ENCODE assay signal across 13 mouse cellular contexts in the genomic region with DNA sequence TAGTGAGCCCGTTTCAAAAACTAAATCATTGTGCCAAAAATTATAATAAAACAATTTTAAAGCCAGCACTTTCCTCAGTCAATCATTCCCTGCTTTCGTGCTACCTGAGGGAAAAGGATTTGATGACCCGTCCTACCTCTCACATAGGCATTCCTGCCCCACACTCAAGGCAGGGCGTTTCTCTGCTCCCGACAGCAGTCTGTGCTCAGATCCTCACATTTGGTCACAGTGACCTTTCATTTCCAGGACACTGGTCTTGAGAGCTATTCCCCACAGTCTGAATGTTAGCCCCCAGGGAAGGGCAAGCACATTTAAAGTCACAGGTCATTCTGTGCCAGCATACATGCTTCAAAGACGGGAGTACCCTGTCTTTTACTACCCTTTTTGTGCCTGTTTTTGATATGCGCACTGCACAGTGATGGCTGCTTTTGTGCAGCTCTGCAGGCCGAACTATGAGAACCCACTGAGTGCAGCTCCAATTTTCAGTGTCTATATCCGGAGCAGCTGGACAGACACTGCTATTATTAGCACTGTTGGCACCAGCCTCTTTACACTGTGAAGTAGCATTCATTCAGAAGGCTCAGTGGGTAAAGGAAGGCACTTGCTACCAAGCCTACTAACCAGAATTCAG. TPM values are rescaled to one million over a fixed set of nuclear protein-coding genes. Genes with fewer than 3 reads are reported as not detected.
A peak's percentile ranks its signal among the peaks of the same experiment; 100 is the strongest.
DNase-seq lines count a peak whose midpoint lies in the region.
"Had no signal": no experiment of that assay in that cellular context is flagged by ENCODE, and none has a peak within 500 bp of the region (broad histone marks: within the 10 kb centered on the region; RNA-seq: fewer than 3 reads in every experiment).

No protein-coding gene starts in this region.

- no peaks in the 10 kb centered on the region for H3K4me1 ChIP-seq in brown adipose tissue, adult 24 weeks (ENCODE audit: control insufficient read depth, insufficient read depth, insufficient read length, low read length)
- H3K4me1 ChIP-seq: embryonic facial prominence, embryonic 12.5 days; limb, embryonic 13.5 days had no signal

- H3K27ac ChIP-seq in brown adipose tissue, adult 24 weeks (replicated peaks; ENCODE audit: low read depth, low read length): peak overlapping the region; percentile 97
- H3K27ac ChIP-seq: embryonic facial prominence, embryonic 12.5 days; limb, embryonic 13.5 days had no signal

- intact Hi-C loops in heart, postnatal 10 days (cut with DNase I): no loop called here

- peak; percentile 13 to 21 for DNase-seq in cerebellum, postnatal 10 days
- DNase-seq in cerebellum, adult 11-12 months: no peak
- peak; percentile 12 to 16 for DNase-seq in layer of hippocampus, postnatal 10 days (ENCODE audit: low spot score in 2 of 2)
- DNase-seq in layer of hippocampus, postnatal 25 days (ENCODE audit: extremely low spot score in 1 of 2, low spot score in 1 of 2): no peak
- DNase-seq in heart, postnatal 10 days: peak; percentile 67 to 70
- DNase-seq in ovary, adult 18-20 months (ENCODE audit: low spot score): no peak
- no peak for DNase-seq in thymus, postnatal 4 days
- DNase-seq: B cell, adult 2 months; kidney, adult 8-10 months; lung, postnatal 36 days had no signal

- no peak overlapping the region; the same call in 1 of the 2 replicates for H3K4me3 ChIP-seq in brown adipose tissue, adult 24 weeks (ENCODE audit: insufficient read depth, low read depth, low read length)
- H3K4me3 ChIP-seq: embryonic facial prominence, embryonic 12.5 days; limb, embryonic 13.5 days had no signal

RNA-seq across cellular contexts. Expression of gene Cxadr, which starts 26.3 kb away (rescaled TPM):
- total RNA-seq in layer of hippocampus, postnatal 10 days (2021): 100 to 1,000 TPM; 158 to 175 TPM
- total RNA-seq in layer of hippocampus, postnatal 25 days (2021): 10 to 100 TPM; 18.0 to 24.3 TPM
- 30.3 and 30.8 TPM in 2 replicates for polyA plus RNA-seq in brown adipose tissue, adult 24 weeks (2012; ENCODE audit: insufficient read depth, insufficient read length, missing spikeins)
- total RNA-seq in heart, postnatal 10 days (2021): 10 to 100 TPM; 41.4 to 48.1 TPM

Comparison
In these comparisons a context has a peak if more than half of its experiments do, and no peak if none do; other contexts are left out.
1. DNase-seq: peak in cerebellum, postnatal 10 days (2 of 2), layer of hippocampus, postnatal 10 days (2 of 2) and heart, postnatal 10 days (2 of 2); none in cerebellum, adult 11-12 months (single experiment), layer of hippocampus, postnatal 25 days (0 of 2), ovary, adult 18-20 months (single experiment) and thymus, postnatal 4 days (single experiment).